9 mouse cellular contexts compared by ENCODE assay signal in genomic region chr8:18388353-18388752, GRCm38 (mm10).
DNase-seq lines count a peak whose midpoint lies in the region; ATAC-seq and TF ChIP-seq lines count a peak whose summit lies in the region.
"Had no signal": no experiment of that assay in that cellular context is flagged by ENCODE, and none has a peak within 500 bp of the region (broad histone marks: within the 10 kb centered on the region; RNA-seq: fewer than 3 reads in every experiment).

No protein-coding gene starts in this region.

- no peaks in the 10 kb centered on the region for H3K9me3 ChIP-seq in intestine, postnatal 0 days (ENCODE audit: control insufficient read depth)
- H3K9me3 ChIP-seq in intestine, embryonic 16.5 days (ENCODE audit: control insufficient read depth, low read length), result no peaks in the 10 kb centered on the region
- H3K9me3 ChIP-seq in neural tube, embryonic 13.5 days, result no peaks in the 10 kb centered on the region
- H3K9me3 ChIP-seq: limb, embryonic 15.5 days had no signal

- peak; percentile 65 for TF ChIP-seq CTCF in intestine, postnatal 0 days (IDR thresholded peaks at IDR 0.05; ENCODE audit: low read depth)
- TF ChIP-seq CTCF in left cerebral cortex, adult 2 months (IDR thresholded peaks at IDR 0.05), result peak; percentile 70

- intact Hi-C loops in left cerebral cortex, adult 2 months (cut with DNase I), result loop anchor here (5.0 kb wide), 2 partner anchors 174 to 816 kb away; no protein-coding TSS in a partner anchor
- intact Hi-C loops in heart, postnatal 25 days (cut with DNase I), result no loop called here

- 2% methylated on average over 5 of the region's 5 CpGs for WGBS in intestine, postnatal 0 days
- 4% methylated on average over 5 of the region's 5 CpGs for WGBS in intestine, embryonic 16.5 days
- 2% methylated on average over 5 of the region's 5 CpGs for WGBS in neural tube, embryonic 13.5 days

- no peak for ATAC-seq in intestine, postnatal 0 days
- no peak for ATAC-seq in intestine, embryonic 16.5 days
- 0 out of 4 replicates have a peak, but pooled peaks have one; percentile 27 to 29 for ATAC-seq in hematopoietic stem cell, adult 5-6 weeks (replicated peaks in 1 of 2; ENCODE audit: insufficient read depth in 1 of 2, low FRiP score in 2 of 2, low TSS enrichment in 1 of 2, low read depth in 1 of 2, poor library complexity in 2 of 2, severe bottlenecking in 2 of 2)
- peak; percentile 71 for ATAC-seq in neural tube, embryonic 13.5 days (ENCODE audit: low read depth)

- H3K9ac ChIP-seq in intestine, postnatal 0 days (ENCODE audit: low read depth, low read length), result no peak overlapping the region
- no peak overlapping the region for H3K9ac ChIP-seq in intestine, embryonic 16.5 days (ENCODE audit: low read depth, low read length)
- no peak overlapping the region for H3K9ac ChIP-seq in neural tube, embryonic 13.5 days
- H3K9ac ChIP-seq: limb, embryonic 15.5 days had no signal

- H3K4me3 ChIP-seq in intestine, postnatal 0 days (ENCODE audit: low read depth, low read length), result no peak overlapping the region
- H3K4me3 ChIP-seq in intestine, embryonic 16.5 days (ENCODE audit: low read length), result no peak overlapping the region
- H3K4me3 ChIP-seq in left cerebral cortex, adult 2 months, result no peak overlapping the region
- no peak overlapping the region for H3K4me3 ChIP-seq in neural tube, embryonic 13.5 days
- H3K4me3 ChIP-seq: limb, embryonic 15.5 days had no signal

- H3K27ac ChIP-seq in intestine, postnatal 0 days (ENCODE audit: low read depth, low read length), result no peak overlapping the region
- no peak overlapping the region for H3K27ac ChIP-seq in intestine, embryonic 16.5 days (ENCODE audit: low read length)
- no peak overlapping the region for H3K27ac ChIP-seq in left cerebral cortex, adult 2 months
- no peak overlapping the region for H3K27ac ChIP-seq in neural tube, embryonic 13.5 days (replicated peaks)
- H3K27ac ChIP-seq: limb, embryonic 15.5 days had no signal

- no peaks in the 10 kb centered on the region for H3K36me3 ChIP-seq in intestine, postnatal 0 days (ENCODE audit: control insufficient read depth, insufficient read depth)
- H3K36me3 ChIP-seq in intestine, embryonic 16.5 days (ENCODE audit: control insufficient read depth, insufficient read depth, low read length), result no peaks in the 10 kb centered on the region
- H3K36me3 ChIP-seq in neural tube, embryonic 13.5 days, result no peaks in the 10 kb centered on the region
- H3K36me3 ChIP-seq: limb, embryonic 15.5 days had no signal

- H3K27me3 ChIP-seq in intestine, postnatal 0 days (replicated peaks; ENCODE audit: control insufficient read depth, insufficient read depth, low read length), result no peaks in the 10 kb centered on the region
- H3K27me3 ChIP-seq in intestine, embryonic 16.5 days (replicated peaks; ENCODE audit: control insufficient read depth, insufficient read depth, low read length), result no peaks in the 10 kb centered on the region
- H3K27me3 ChIP-seq in neural tube, embryonic 13.5 days, result no peaks in the 10 kb centered on the region
- H3K27me3 ChIP-seq: limb, embryonic 15.5 days had no signal

- no peaks in the 10 kb centered on the region for H3K4me1 ChIP-seq in intestine, postnatal 0 days (replicated peaks; ENCODE audit: control insufficient read depth, insufficient read depth, low read length)
- no peaks in the 10 kb centered on the region for H3K4me1 ChIP-seq in intestine, embryonic 16.5 days (ENCODE audit: control insufficient read depth, insufficient read depth, low read length)
- no peaks in the 10 kb centered on the region for H3K4me1 ChIP-seq in neural tube, embryonic 13.5 days (replicated peaks)
- H3K4me1 ChIP-seq: limb, embryonic 15.5 days had no signal

- no peak overlapping the region for H3K4me2 ChIP-seq in intestine, postnatal 0 days (replicated peaks; ENCODE audit: low read depth)
- no peak overlapping the region for H3K4me2 ChIP-seq in intestine, embryonic 16.5 days (ENCODE audit: low read depth, low read length)
- H3K4me2 ChIP-seq in neural tube, embryonic 13.5 days, result no peak overlapping the region
- H3K4me2 ChIP-seq: limb, embryonic 15.5 days had no signal

- DNase-seq in NIH3T3 (ENCODE audit: low read depth), result peak; percentile 33
- peak; percentile 26 to 37 for DNase-seq in cerebellum, postnatal 36 days
- peak; percentile 41 to 55 for DNase-seq in left cerebral cortex, adult 2 months (ENCODE audit: extremely low spot score in 1 of 2, low spot score in 2 of 2)
- no peak for DNase-seq in heart, postnatal 25 days (ENCODE audit: low spot score)

Comparison
In these comparisons a context has a peak if more than half of its experiments do, and no peak if none do; other contexts are left out.
1. ATAC-seq: peak in hematopoietic stem cell, adult 5-6 weeks (2 of 2) and neural tube, embryonic 13.5 days (single experiment); none in intestine, postnatal 0 days (single experiment) and intestine, embryonic 16.5 days (single experiment).